Mouse (Mus musculus): Measurements from ENCODE around the gene Pnmal1.

DNA sequence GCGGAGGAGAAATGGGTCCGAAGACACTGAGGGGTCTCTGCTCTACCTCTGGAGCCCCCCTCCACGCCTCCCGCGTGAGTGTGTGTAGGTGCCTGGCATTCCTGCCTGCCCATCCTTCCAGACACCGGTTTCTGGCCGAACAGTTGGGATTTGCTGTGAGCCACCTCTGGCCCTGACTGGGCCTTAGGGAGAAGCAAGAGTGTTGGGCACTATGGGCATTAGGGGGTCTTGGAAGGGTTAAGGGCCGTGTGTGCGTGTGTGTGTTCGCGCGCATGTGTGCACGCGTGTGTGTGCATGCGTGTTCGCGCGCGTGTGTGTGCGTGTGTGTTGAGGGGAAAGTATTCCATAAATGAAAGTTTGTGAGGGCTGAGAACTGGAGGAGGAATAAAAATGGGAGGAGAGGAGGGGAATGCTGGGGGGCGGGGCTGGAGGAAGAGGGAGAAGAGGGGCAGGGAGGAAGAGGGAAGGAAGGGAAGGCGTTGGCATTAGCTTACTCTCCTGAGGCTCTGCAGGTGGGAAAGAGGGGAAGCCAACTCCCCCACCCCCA lies 12.1 kb upstream of the Pnmal1 start:
- TF ChIP-seq EP300 (IDR thresholded peaks at IDR 0.05; ENCODE audit: low read depth), result no peak
- no peak for TF ChIP-seq CTCF (IDR thresholded peaks at IDR 0.05; ENCODE audit: low read depth)
